Mouse (Mus musculus) urinary bladder, postnatal 10 days (tissue): ENCODE results near the gene Trmt1.

ENCODE experiments used
- DNase-seq: peaks from one replicate; pipeline ENCODE4 v3.0.0; 2022; ENCODE audit warnings: low spot score

Trmt1 gene

GRCm38 (mm10) chr8:84708774-84709475 is 22.8 kb downstream of the Trmt1 start:
- DNase-seq = no peak

- DNase-seq = no peak
Measured at GRCm38 (mm10) chr8:84709931-84710330, 23.8 kb downstream of the Trmt1 start.

- no peak for DNase-seq
Measured at GRCm38 (mm10) chr8:84711312-84711711, 25.2 kb downstream of the Trmt1 start.

- DNase-seq = no peak
Measured at GRCm38 (mm10) chr8:84711933-84712758, 26.0 kb downstream of the Trmt1 start.

- no peak for DNase-seq
Measured at GRCm38 (mm10) chr8:84712759-84713120, 26.6 kb downstream of the Trmt1 start.

- no peak for DNase-seq
Measured at GRCm38 (mm10) chr8:84713381-84713780, 27.3 kb downstream of the Trmt1 start.

- DNase-seq = no peak
Measured at GRCm38 (mm10) chr8:84714161-84714560, 28.1 kb downstream of the Trmt1 start.

GRCm38 (mm10) chr8:84715893-84716468 is 29.9 kb downstream of the Trmt1 start:
- DNase-seq = no peak

GRCm38 (mm10) chr8:84716790-84717189 is 30.7 kb downstream of the Trmt1 start:
- DNase-seq = no peak

GRCm38 (mm10) chr8:84718476-84718875 is 32.4 kb downstream of the Trmt1 start:
- no peak for DNase-seq

GRCm38 (mm10) chr8:84718959-84719690 is 33.0 kb downstream of the Trmt1 start:
- DNase-seq = no peak

GRCm38 (mm10) chr8:84722530-84722849 is 36.4 kb downstream of the Trmt1 start:
- DNase-seq = no peak

GRCm38 (mm10) chr8:84722850-84723570 is 36.9 kb downstream of the Trmt1 start, which contains the start of gene G430095P16Rik:
Gene G430095P16Rik, plus strand, starts transcription at chr8:84723007.
- no peak for DNase-seq

- DNase-seq = no peak
Measured at GRCm38 (mm10) chr8:84723571-84723900, 37.4 kb downstream of the Trmt1 start.

- no peak for DNase-seq
Measured at GRCm38 (mm10) chr8:84724683-84725082, 38.6 kb downstream of the Trmt1 start.

GRCm38 (mm10) chr8:84725246-84725940 is 39.3 kb downstream of the Trmt1 start:
- DNase-seq = no peak

GRCm38 (mm10) chr8:84725941-84726259 is 39.8 kb downstream of the Trmt1 start:
- DNase-seq = no peak

- no peak for DNase-seq
Measured at GRCm38 (mm10) chr8:84728474-84728873, 42.4 kb downstream of the Trmt1 start.

- DNase-seq = no peak
Measured at GRCm38 (mm10) chr8:84729921-84730362, 43.8 kb downstream of the Trmt1 start.

GRCm38 (mm10) chr8:84730541-84731370 is 44.6 kb downstream of the Trmt1 start:
- DNase-seq = no peak
